Mouse (Mus musculus) left cerebral cortex, postnatal 10 days (tissue): ENCODE data around the gene Bdh1. TPM values are rescaled to one million over a fixed set of nuclear protein-coding genes. Genes with fewer than 3 reads are reported as not detected.
"Not testable (repeated sequence)": the region's sequence is repeated elsewhere in the genome, so short reads cannot be mapped to it uniquely, and the experiment has no call there.

Experiments used
- DNase-seq, 2 experiments: peaks; one replicate each; pipeline ENCODE4 v3.0.0; 2021 to 2022; ENCODE audit warnings: low spot score in 2 of 2, mixed read lengths in 1 of 2; ENCODE audit errors: extremely low spot score in 1 of 2
- intact Hi-C: fragments of 180-260 bp; cut with DNase I; formaldehyde crosslinking; loops from one replicate; pipeline ENCODE4 v1.15.1; 2025
- total RNA-seq, 2 experiments: library from RNA; stranded (reverse); gene quantifications; 2 replicates each; pipeline ENCODE4 v1.2.3; 2021

Bdh1 gene
- total RNA-seq, result 100 to 1,000 TPM; 295 to 326 TPM

DNA sequence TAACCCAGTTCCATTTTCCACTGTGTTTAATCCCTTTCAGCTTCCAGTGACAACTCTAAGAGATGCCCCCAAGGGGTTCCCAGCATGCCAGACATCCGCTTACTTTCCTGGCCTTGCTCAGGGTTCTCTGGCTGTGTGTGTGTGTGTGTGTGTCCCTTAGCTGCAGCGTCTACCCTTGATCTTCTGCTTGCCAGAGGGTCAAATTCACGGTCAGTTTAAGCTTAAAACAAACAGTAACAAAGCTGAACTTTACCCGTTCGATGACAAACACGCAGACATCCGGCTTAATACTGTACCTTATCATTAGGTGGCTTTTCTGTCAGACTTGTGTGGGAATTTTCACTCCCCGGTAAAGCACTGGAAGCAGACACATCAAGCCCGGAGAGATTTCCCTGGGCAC is at the start of gene Bdh1:
TSS of gene Bdh1 (plus strand) at position 281 of the 400 bp plus-strand sequence.
- DNase-seq, result no peak
- intact Hi-C loops, result no loop called here

DNA sequence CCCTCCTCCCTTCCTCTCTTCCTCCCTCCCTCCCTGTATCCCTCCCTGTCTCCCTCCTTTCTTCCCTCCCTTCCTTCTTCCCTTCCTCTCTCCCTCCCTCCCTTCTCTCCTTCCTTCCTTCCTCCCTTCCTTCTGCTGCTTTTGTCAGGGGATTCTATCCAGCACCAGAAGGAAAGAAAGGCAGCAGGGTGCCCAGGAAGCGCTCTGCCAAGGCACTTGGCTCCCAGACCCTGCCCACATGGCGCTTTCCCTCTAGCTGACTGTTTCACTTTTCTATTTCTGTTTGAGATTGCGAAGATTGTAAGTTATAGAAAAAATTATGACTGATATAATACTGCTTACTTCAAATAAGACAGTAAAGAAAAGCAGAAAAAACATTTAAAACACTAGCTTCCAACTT is 49.8 kb upstream of the Bdh1 start:
- intact Hi-C loops, DNase-seq: not testable (repeated sequence)

- intact Hi-C loops, DNase-seq: not testable (repeated sequence)
Measured at GRCm38 (mm10) chr16:31375877-31376582, 46.0 kb upstream of the Bdh1 start.

- intact Hi-C loops, DNase-seq: not testable (repeated sequence)
Measured at GRCm38 (mm10) chr16:31388269-31388668, 33.8 kb upstream of the Bdh1 start.

- DNase-seq, result no peak
- intact Hi-C loops, result no loop called here
Measured at GRCm38 (mm10) chr16:31399231-31399630, 22.8 kb upstream of the Bdh1 start.

GRCm38 (mm10) chr16:31400908-31401692 is 21.0 kb upstream of the Bdh1 start:
- no peak for DNase-seq
- intact Hi-C loops, result no loop called here

- intact Hi-C loops, result no loop called here
- DNase-seq, result no peak
Measured at GRCm38 (mm10) chr16:31402096-31402495, 20.0 kb upstream of the Bdh1 start.

DNA sequence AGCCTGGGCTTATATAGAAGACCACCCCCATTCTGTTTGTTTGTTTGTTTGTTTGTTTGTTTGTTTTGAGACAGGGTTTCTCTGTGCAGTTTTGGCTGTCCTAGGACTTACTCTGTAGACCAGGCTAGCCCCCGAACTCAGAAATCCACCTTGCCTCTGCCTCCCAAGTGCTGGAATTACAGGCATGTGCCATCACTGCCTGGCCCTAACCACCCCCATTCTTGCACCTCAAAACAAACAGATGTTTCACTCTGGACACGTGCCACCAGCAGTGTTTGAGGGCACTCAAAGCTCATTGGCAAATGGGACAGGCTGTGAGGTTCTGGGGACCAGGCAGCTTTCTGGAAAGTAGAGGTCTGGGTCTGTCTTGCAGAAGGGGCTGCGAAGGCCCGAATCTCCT is 18.1 kb upstream of the Bdh1 start:
- no peak for DNase-seq
- intact Hi-C loops, result no loop called here

DNA sequence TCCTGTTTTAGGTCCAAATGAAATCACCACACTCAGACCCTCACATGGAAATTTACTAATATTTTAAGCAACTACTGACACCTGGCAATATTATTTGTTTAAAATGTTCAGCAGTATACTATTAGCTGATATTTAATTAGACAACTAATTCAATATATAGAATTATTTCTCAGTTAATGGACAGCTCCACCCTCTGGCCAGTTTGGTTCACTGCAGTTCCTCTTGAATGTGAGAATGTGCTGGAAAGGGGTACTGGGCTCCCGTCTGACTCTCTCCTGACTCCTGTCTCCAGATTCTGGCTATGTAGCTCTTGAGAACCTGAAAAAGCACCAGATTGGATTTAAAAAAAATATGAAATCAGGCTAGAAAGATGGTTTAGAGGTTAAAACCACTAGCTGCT is 17.0 kb upstream of the Bdh1 start:
- intact Hi-C loops, result no loop called here
- no peak for DNase-seq

GRCm38 (mm10) chr16:31407872-31408271 is 14.2 kb upstream of the Bdh1 start:
- intact Hi-C loops, result no loop called here
- no peak for DNase-seq

DNA sequence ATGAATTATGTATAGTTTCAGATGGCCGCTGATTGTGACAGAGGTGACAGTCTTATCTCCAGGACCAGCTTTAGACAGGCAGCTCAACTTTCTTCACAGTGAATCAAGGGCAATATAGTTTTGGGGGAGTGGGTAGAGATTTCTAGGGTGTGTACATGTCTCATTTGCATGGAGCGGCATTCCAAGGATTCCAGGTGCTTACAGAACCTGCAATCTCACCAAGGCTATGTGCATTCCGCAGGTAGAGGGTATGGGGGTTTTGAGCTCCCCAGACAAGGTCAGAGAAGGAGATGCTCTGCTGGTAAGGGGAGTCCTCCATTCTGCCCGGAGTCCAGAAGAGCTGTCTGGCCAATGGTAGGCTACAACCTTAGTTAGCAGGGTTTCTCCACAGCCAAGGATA is 11.1 kb upstream of the Bdh1 start:
- intact Hi-C loops, result no loop called here
- no peak for DNase-seq

DNA sequence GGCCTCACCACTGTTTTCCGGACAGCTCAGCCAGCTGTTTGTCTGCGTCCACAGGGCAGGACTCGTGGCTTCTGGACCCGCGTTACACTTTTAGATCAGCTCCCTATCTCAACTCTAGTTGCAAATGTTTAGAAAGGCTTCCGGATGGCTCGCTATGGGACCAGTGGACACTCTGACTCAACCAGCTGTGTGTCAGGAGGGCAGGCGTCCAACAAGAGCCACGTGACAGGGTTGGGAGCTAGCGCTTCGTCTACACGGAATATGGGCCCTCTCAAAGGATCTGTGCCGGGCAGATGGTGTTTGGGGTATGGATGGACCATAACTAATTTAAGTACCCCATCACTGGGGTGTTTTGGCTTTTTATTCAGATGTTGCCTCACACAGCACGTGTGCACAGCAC is 9.8 kb upstream of the Bdh1 start:
- intact Hi-C loops, result no loop called here
- peak in 1 of 2 experiments; percentile 39 for DNase-seq

- DNase-seq, result no peak
- intact Hi-C loops, result no loop called here
Measured at GRCm38 (mm10) chr16:31413777-31414176, 8.3 kb upstream of the Bdh1 start.

GRCm38 (mm10) chr16:31415885-31416450 is 6.1 kb upstream of the Bdh1 start:
- intact Hi-C loops, result no loop called here
- DNase-seq, result no peak

- intact Hi-C loops, result no loop called here
- no peak for DNase-seq
Measured at GRCm38 (mm10) chr16:31418704-31419103, 3.4 kb upstream of the Bdh1 start.

DNA sequence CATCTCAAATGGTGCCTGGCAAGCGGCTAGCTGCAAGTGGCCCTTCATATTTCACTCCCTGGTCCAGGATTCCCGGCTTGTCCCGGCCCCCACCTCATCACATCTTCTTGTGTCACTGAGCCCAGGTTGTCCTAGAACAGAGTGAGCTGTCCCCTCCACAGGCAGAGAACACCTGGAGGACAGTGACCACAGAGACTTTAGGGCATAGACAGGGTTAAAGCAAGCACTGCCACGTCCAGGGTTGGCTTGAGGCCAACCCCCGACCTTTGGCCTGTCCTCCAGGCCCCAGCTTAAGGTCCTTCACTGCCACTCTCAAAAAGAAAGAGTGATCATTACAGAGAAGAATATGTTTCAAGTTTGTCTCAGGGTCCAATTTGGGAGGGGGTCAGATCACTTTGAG is 2.6 kb upstream of the Bdh1 start:
- DNase-seq, result no peak
- intact Hi-C loops, result no loop called here

- DNase-seq, result no peak
- intact Hi-C loops, result no loop called here
Measured at GRCm38 (mm10) chr16:31422722-31423121, 642 bp downstream of the Bdh1 start.

GRCm38 (mm10) chr16:31423368-31423767 is 1.3 kb downstream of the Bdh1 start:
- no peak for DNase-seq
- intact Hi-C loops, result no loop called here

- no peak for DNase-seq
- intact Hi-C loops, result no loop called here
Measured at GRCm38 (mm10) chr16:31424416-31425187, 2.5 kb downstream of the Bdh1 start.
